Mouse (Mus musculus) spleen, adult 18-20 months (tissue): ENCODE results near the gene Gpn2.

ENCODE experiments used
- DNase-seq, 2 experiments: peaks; one replicate each; pipeline ENCODE4 v3.0.0; 2022; ENCODE audit warnings: mixed read lengths in 2 of 2

The Gpn2 gene

GRCm38 (mm10) chr4:133626221-133626620, 42.1 kb downstream of the Gpn2 start:
- DNase-seq, result no peak

GRCm38 (mm10) chr4:133626621-133627020, 42.5 kb downstream of the Gpn2 start:
- DNase-seq, result no peak

DNA sequence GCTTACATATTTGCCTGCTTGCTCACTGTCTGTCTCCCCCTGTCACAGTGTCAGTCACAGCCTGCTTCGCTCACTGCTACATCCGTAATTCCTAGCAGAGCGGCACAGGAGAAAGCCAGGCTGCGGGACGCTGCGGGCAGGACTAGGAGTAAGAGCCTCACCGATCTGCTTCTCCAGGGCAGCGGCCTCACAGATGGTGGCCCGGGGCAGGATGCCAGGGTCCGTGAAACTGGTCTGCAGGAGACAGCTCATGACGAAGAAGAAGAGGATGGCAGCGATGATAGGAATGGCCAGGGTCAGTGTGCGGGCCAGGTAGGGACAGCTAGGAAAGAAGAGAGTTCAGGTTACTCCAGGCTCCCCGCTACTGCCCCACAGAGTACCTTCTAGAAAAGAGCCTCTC, 42.9 kb downstream of the Gpn2 start:
- no peak for DNase-seq

GRCm38 (mm10) chr4:133628517-133628916, 44.4 kb downstream of the Gpn2 start:
- no peak for DNase-seq

DNA sequence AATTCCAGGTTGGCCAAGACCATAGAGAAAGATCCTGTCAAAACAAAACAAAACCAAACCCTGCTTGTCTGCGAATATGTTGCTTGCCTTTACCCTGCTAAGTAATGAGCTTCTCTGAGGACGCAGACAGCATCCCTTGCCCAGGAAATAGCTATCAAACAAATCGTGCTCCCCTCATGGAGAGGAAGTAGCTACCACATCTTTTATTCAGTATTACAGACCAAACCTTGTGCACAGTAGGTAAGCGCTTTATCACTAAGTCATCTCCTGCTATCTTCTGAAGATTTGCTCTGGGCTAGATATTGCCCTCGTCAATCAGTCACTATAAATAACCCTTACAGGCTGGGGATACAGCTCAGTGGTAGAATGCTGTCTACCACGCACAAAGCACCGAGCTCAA, 45.0 kb downstream of the Gpn2 start:
- DNase-seq, result no peak

GRCm38 (mm10) chr4:133630326-133630920, 46.3 kb downstream of the Gpn2 start:
- no peak for DNase-seq

GRCm38 (mm10) chr4:133631071-133631768, 47.1 kb downstream of the Gpn2 start:
- no peak for DNase-seq

GRCm38 (mm10) chr4:133631769-133632411, 47.7 kb downstream of the Gpn2 start:
- DNase-seq, result no peak

DNA sequence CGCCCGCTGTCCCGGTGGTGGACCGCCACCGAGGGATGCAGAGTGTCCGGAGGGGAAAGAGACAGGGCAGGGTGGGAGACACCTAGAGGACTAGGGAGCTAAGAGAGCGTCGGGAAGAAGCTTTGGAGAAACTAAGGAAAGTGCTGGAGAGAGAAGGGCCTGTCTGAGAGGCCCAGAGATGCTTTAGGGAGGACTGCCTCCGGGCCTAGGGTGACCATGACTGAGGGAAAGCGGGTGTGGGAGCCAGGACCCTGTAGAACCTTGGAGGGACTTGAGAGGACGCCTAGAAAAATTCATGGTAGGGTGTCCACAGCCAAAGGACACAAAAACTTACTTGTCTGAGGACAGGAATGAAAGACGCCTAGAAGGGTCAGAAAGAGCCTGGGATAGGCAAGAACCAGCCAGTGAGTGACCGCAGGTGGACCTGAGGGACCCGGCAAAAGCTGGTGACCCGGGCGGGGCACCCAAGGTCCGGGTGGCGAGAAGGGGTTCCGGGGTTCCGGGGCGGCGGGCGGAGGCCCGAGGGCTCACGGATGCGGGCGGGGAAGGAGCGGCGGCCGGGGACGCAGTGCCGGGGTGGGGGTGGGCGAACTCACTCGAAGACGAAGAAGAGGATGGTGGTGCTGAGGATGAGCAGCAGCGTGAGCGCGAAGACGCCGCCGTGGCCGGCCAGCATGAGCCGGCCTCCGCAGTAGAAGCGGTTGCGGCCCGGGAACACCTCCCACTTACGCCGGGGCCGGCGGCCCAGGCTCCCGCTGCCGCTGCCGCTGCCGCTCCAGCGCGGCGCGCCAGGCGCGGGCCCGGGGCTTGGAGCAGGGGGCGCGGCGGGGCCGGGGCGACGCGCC, 48.5 kb downstream of the Gpn2 start:
- DNase-seq, result peak in 1 of 2 experiments; percentile 58

DNA sequence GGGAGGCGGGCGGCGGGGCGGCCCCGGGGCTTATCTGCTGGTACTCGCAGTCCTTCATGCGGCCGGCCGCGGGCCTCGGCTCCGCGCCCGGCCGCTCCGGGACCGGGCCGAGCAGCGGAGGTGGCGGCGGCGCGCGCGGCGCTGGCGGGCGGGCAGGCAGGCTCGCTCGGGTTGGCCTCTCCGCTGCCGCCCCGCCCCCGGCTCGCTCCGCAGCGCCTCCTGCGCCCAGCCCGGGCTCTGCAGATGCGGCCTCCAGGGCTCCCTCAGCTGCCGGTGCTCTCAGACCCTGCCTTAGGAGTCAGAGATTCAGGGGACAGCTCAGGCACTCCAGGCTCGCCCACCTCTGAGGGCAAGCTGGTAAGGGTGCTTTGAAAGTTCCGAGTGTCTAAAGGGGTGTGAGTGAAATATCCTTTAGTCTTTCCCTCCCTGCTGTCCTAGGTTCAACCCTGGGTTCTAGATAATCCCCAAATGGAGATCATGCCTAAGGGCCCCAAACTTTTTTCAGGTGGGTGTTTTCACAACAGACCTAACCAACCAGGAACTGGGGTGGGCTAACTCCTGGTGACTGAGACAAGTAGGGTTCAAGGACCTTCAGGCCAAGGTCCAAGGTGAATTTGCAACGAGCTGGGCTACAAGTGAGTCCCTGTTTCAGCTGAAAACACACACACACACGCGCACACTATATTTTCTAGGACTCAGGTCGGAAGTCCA, 49.3 kb downstream of the Gpn2 start:
- DNase-seq, result peak; percentile 87 to 97

- no peak for DNase-seq
These were observed 49.9 kb downstream of the Gpn2 start for GRCm38 (mm10) chr4:133634043-133634410.
